Mouse (Mus musculus) cerebellum, postnatal 10 days (tissue): ENCODE measurements at regions not wholly inside any gene's neighbourhood (a gene's known extent, or its start where the extent isn't known, plus 50 kb on each side); places are given as distances from the start of the nearest gene placed in this dataset.
A peak's percentile ranks its signal among the peaks of the same experiment; 100 is the strongest.
"Not testable (repeated sequence)": the region's sequence is repeated elsewhere in the genome, so short reads cannot be mapped to it uniquely, and the experiment has no call there.

Experiments used
- DNase-seq, 2 experiments: peaks; one replicate each; pipeline ENCODE4 v3.0.0; 2021; ENCODE audit warnings: mixed read lengths in 2 of 2

DNA sequence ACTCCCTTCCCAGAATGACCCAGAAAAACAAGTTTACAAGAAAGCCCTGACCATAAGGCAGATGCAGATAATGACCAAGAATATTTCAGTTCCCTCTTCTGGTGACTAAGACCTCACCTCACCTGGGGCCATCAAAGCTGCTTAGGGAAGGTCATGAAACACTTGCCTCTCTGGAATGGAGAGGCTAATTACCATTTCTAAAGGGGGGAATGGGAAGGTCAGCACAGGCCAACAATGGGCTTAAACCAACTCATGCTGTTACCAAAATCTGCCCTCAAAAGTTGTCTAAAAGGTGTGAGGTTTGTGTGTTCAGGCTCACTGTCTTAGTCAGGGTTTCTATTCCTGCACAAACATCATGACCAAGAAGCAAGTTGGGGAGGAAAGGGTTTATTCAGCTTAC is 123.0 kb downstream of the Sgo2b start:
- DNase-seq, result no peak

DNA sequence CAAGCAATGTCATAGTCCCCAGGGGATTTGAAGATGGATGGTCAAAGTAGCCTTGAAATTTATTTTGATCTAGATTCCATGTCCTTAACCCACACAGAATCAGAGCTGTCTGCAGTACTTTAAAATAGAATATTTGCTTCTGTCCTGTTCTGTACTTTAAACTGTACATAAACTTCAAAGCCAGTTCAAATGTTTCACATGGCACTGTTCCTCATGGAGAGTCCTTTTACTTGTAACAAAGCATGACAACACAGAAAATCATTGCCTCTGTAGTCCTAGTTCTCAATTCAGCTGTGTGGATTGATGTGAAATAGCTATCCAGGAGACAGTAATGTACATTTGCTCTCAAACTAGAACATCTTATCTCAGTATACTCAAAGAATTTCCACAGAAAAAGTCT is 123.9 kb downstream of the Sgo2b start:
- no peak for DNase-seq

DNA sequence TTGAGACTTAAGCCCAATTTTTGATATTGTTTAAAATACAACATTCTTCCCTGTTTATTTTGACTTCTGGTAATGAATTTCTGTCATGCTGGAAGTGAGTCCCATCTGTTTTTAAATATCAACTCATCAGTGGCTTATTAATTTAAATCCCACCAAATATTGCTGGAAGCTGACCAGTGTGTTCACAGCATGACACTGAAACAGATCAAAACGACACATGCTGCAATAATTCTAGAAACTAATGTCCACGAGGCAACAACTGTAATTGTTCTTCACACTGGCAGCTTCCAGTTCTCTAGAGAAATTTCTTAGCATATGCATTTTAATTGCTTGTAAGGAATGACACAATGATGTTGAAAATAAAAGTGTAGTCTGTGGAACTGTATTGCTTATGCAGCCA is 167.6 kb downstream of the Sgo2b start:
- DNase-seq, result peak; percentile 36 to 59

DNA sequence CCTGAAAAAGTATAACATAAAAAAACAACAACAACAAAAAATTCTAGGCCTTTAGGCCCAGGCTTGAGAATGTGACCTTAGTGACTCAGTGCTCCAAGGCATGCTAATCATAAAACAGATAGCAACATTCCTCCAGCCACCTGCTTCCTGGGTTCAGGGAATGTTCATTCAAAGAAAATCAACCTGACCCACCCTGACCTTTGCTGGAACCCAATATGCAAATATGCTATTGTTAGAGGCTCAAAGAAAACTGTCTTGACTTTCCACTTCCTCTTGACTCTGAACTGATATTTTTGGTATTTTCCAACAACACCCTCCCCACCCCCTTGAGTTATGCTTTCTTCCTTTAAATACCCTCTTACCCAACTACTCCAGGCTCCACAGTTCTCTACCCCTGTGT is 191.2 kb downstream of the Sgo2b start:
- no peak for DNase-seq

DNA sequence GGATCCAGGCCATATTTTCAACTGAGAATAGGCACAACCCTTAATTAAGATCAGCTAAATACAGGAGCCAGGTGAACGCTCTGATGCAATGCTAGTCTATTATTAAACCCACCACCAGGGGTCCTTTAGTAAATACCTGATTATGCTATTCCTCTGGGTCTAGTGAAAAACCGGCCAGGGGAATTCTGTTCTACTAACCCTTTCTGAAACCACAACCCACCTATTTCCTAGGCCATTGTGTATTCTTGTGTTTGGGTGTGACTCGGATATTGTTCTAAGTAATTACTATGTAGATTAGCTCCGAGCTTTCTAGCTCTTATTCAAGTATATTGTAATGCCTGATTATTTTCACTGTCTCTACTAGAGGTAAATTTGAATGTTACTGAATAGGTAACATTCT is 192.1 kb downstream of the Sgo2b start:
- DNase-seq, result not testable (repeated sequence)

DNA sequence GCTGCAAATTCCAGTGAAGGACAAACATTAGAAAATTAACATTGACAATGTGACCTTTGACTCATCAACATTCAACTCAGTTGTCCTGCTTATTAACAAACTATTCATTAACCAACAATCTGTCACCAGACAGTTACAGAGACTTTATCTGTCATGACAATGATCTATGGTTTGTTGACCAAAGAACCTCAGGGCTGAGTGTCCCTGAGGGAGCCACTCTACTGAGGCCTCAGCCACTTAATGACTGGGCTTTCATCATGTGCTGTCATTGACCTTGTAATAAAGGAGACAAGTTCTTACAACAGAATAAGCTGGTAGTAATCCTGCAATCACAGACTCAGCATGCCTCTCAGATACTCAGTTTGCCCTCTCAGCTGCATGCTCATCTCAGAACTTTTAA is 196.8 kb downstream of the Sgo2b start:
- no peak for DNase-seq

DNA sequence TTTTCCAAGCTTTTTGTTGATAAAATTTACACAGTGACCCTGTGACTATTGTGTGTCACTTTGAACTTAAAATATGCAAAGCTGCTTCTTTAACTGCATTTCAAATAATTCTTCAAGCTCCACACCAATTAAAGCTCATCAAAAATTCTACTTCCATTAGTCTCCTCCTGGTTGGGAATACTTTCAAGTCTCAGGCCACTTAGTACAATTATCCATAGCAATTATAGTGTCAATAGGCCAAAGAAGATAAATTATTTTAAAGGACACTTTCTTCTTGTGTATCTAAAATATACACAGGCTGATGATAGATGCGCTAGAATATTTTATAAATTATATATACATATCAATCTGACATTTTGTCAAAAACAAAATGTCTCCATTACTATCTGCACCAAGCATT is 197.2 kb downstream of the Sgo2b start:
- DNase-seq, result no peak

DNA sequence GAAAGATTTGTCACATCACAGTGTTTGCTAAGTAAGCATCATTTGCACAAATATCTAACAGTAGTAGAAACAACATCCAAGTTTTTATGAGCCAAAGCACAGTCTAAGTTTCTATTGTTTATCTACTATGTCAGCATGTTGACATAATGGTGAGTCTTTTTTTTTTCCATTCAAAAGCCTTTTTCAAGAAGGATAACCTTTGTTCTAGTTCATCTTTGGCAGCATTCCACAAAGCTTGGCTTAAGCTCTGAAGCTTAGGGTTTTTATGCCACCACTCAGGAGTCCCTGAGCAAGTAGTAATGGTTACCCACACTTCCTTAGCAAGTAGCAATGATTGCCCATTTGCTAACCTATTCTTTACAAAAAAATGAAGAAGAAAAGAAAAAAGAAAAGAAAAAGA is 198.8 kb downstream of the Sgo2b start:
- DNase-seq, result no peak

DNA sequence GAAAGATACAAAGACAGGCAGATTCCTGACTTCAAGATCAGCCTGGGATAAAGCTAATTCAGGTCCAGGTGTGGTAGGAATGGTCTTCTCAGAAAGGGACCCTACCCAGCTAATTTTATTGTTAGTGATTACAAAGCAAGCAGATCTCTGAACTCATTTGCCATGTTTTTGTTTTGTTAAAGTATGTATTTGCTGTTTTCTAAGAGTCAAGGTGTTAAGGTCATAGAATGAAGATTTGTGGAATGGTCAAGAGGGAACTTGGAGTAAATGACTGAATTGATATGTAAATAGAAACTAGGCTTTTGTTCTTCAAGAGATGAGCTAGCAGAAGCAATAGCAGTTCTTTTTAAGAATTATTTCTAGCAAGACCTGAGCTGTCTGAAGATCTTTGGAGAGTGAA is 217.6 kb downstream of the Sgo2b start:
- DNase-seq, result no peak

DNA sequence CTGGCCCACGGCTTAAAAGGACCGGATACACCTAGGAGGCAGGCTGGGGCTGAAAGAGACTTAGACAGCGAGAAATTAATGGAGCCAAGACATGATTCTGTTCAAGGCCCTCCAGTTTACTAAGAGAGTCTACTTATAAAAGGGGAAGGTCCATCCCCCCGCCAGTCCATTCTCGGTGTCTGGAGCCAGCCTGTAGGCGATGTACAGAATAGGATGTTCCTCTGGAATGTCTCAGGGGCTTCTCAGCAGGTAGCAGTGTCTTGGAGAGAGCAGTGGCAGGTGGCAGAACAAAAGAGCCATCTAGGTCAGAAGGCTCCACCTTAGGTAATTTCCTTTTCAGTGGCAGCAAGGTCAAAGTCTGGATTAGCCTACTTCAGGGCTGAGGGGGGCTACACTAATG is 221.3 kb downstream of the Sgo2b start:
- DNase-seq, result not testable (repeated sequence)
